Mouse (Mus musculus) spleen, adult 18-20 months (tissue): ENCODE results near the gene Adam25.
"Not testable (repeated sequence)": the region's sequence is repeated elsewhere in the genome, so short reads cannot be mapped to it uniquely, and the experiment has no call there.

Experiments used
- DNase-seq, 2 experiments: peaks; one replicate each; pipeline ENCODE4 v3.0.0; 2022; ENCODE audit warnings: mixed read lengths in 2 of 2

The Adam25 gene

DNA sequence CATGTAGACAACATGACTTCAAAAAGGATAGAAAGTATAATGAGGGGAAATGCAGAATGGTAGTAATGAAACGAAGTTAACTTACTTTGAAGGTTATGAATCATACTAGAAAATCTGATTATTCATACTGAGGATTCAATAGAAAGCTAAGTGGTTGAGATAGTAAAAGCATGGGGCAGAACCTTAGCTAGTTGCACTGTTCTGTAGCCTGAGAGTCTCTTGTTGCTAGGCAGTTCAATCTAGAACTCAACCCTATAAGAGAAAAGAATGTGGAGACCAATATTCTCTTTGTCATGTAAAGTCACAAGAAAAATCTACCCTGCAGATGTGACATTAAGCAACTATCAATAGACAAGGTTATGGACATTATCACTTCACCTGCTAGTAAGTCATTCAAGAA, at the start of gene Adam25:
Adam25 (plus strand) TSS at position 301 of the 400 bp plus-strand sequence.
- DNase-seq: not testable (repeated sequence)

DNA sequence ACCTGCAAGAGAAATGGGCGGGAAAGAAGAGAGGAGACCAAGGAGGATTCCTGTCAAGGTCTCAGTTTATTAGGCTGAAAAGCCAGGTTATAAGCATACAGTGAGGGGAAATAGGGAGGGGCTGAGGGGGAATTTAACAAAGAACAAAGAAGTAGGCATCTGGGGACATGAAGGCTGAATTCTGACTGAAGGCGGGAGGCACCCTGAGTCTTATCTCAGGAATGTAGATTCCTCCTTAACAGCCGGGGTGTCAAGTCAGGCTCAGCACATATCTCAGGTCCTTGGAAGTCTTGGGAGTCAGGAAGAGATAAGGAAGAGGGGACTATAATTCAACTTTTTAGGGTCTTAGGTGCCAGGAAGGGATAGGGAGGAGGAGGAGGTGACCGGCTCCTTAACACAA, 36.6 kb upstream of the Adam25 start:
- not testable (repeated sequence) for DNase-seq

DNA sequence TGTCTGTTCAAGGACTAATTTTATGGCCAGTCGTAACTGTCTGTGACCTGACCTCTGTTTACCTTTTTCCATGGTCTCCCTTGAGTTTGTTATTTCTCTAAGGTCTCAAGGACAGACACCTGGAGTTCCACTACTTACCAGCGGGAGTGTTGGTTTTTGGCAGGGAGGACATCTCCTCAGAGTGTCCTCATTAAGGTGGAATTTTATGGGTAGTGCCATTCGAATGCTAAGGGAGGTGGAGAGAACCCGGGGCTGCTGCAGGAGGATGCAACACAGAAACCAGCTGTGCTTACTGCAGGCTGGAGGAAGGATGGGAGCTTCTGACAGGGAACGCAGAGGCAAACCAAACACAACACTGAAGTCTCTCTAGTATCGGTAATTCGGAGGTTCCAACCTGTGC, 36.0 kb upstream of the Adam25 start:
- no peak for DNase-seq

GRCm38 (mm10) chr8:40783320-40783719, 31.3 kb downstream of the Adam25 start:
- no peak for DNase-seq

- not testable (repeated sequence) for DNase-seq
These were observed 41.0 kb downstream of the Adam25 start, which contains the start of gene Adam20 for GRCm38 (mm10) chr8:40792973-40793372. TSS of gene Adam20 (plus strand) at chr8:40793273.

DNA sequence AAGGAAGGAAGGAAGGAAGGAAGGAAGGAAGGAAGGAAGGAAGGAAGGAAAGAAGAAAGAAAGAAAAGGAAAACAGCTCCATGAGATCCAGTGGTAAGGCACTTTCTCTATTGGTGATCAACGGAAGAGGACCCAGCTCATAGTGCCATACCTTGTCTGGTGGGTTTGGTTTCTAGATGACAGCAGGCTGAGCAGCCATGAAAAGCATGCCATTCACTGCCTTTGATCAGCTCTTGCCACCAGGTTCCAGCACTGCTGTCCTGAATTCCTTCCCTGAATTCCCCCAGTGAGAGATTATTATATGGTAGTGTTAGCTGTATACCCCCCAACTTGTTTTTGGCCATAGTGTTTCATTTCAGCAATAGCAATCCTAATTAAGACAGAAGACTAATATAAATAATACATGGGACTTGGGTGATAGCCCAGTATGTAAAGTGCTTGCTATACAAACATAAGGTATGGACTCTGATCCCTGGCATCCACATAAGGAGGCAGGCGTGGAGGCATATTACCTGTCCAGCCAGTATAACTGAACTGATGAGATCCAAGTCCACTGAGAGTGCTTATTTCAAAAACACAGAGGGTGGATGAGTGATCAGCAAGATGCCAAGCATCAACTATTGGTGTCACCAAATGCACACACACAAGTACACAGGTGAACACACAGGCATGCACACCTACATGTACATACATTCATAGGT, 51.5 kb downstream of the Adam25 start:
- DNase-seq: no peak
